Mouse (Mus musculus): ENCODE measurements around the gene Rilp. TPM values are rescaled to one million over a fixed set of nuclear protein-coding genes. Genes with fewer than 3 reads are reported as not detected.

The Rilp gene
- total and polyA plus RNA-seq, 3 experiments = 0.19 to 0.65 TPM; not detected in 1

- H3K4me1 ChIP-seq (ENCODE audit: control insufficient read depth in 1 of 2, insufficient read depth in 2 of 2, low read length in 2 of 2) = no peaks in the 10 kb centered on the region
- no peaks in the 10 kb centered on the region for H3K36me3 ChIP-seq (ENCODE audit: control insufficient read depth in 1 of 2, insufficient read depth in 2 of 2, low read length in 2 of 2)
- H3K27ac ChIP-seq (ENCODE audit: control insufficient read depth, low read depth, low read length) = no peak overlapping the region
Observed at GRCm38 (mm10) chr11:75551321-75551720, 41.4 kb downstream of the Rilp start.

DNA sequence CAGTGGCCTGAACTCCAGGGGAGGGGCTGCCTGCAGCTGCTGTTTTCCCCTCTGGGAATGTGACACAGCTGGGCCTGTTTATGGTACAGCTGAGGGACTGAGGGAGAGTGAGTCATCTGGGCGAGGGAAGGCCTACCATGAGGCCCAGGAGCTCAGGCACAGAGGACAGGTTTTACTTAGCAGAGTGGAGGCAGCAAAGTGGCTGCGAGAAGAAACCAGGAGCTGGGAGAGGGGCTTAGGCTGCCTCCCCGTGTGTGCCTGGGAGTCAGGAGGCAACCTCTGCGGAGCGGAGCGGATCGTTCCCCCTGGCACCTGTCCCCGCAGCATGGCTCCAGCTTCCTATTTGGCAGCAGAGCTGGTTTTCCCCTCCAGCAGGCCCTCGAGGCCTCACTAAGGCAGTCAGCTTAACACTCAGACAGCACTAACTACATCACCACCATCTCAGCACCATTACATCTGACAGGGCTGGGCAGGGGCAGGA, 42.1 kb downstream of the Rilp start:
- H3K36me3 ChIP-seq (ENCODE audit: control insufficient read depth in 1 of 2, insufficient read depth in 2 of 2, low read length in 2 of 2) = no peaks in the 10 kb centered on the region
- H3K9ac ChIP-seq (ENCODE audit: control insufficient read depth, low read depth, low read length, poor library complexity, severe bottlenecking) = no peak overlapping the region
- DNase-seq (ENCODE audit: low read depth, low spot score) = no peak
- no peak overlapping the region for H3K4me3 ChIP-seq (ENCODE audit: control insufficient read depth in 1 of 2, insufficient read depth in 1 of 2, low read depth in 2 of 2, low read length in 2 of 2)
- no peaks in the 10 kb centered on the region for H3K27me3 ChIP-seq (ENCODE audit: control insufficient read depth in 1 of 2, insufficient read depth in 2 of 2, low read length in 2 of 2)
- H3K27ac ChIP-seq (ENCODE audit: control insufficient read depth, low read depth, low read length) = no peak overlapping the region
- H3K9me3 ChIP-seq (replicated peaks; ENCODE audit: insufficient read depth, low read length) = no peaks in the 10 kb centered on the region
- H3K79me2 ChIP-seq (ENCODE audit: control insufficient read depth, insufficient read depth, low read length, poor library complexity) = no peaks in the 10 kb centered on the region
- TF ChIP-seq MXI1 (IDR thresholded peaks at IDR 0.05; ENCODE audit: low read depth, low read length) (no peak), MAZ (IDR thresholded peaks at IDR 0.05; ENCODE audit: low read depth, low read length) (no peak), ZMIZ1 (IDR thresholded peaks at IDR 0.05; ENCODE audit: low read depth, low read length) (no peak), MYB (IDR thresholded peaks at IDR 0.05; ENCODE audit: low read depth, low read length) (no peak), SMC3 (IDR thresholded peaks at IDR 0.05; ENCODE audit: low read depth, low read length) (no peak), BHLHE40 (IDR thresholded peaks at IDR 0.05; ENCODE audit: borderline replicate concordance, low read depth, low read length) (no peak), POLR2AphosphoS5 (IDR thresholded peaks at IDR 0.05; ENCODE audit: borderline replicate concordance, low read depth, low read length) (no peak), EP300 (IDR thresholded peaks at IDR 0.05; ENCODE audit: low read depth in 1 of 2, low read length in 2 of 2) (no peak), NRF1 (IDR thresholded peaks at IDR 0.05; ENCODE audit: insufficient read depth, low read depth, low read length, poor library complexity, severe bottlenecking) (no peak), CHD1 (IDR thresholded peaks at IDR 0.05; ENCODE audit: low read depth, low read length) (no peak), MAFK (IDR thresholded peaks at IDR 0.05; ENCODE audit: borderline replicate concordance, low read depth, low read length) (no peak), NELFE (IDR thresholded peaks at IDR 0.05; ENCODE audit: low read depth, low read length) (no peak)
- no peaks in the 10 kb centered on the region for H3K4me1 ChIP-seq (ENCODE audit: control insufficient read depth in 1 of 2, insufficient read depth in 2 of 2, low read length in 2 of 2)

More at GRCm38 (mm10) chr11:75551321-75551720, 41.4 kb downstream of the Rilp start:
- Histone ChIP-seq H3K9me3 (replicated peaks; ENCODE audit: insufficient read depth, low read length) (no peaks in the 10 kb centered on the region), H3K79me2 (ENCODE audit: control insufficient read depth, insufficient read depth, low read length, poor library complexity) (no peaks in the 10 kb centered on the region), H3K9ac (ENCODE audit: control insufficient read depth, low read depth, low read length, poor library complexity, severe bottlenecking) (no peak overlapping the region), H3K4me3 (ENCODE audit: control insufficient read depth in 1 of 2, insufficient read depth in 1 of 2, low read depth in 2 of 2, low read length in 2 of 2) (no peak overlapping the region), H3K27me3 (ENCODE audit: control insufficient read depth in 1 of 2, insufficient read depth in 2 of 2, low read length in 2 of 2) (no peaks in the 10 kb centered on the region)
- DNase-seq (ENCODE audit: low read depth, low spot score) = no peak
- TF ChIP-seq MAZ (IDR thresholded peaks at IDR 0.05; ENCODE audit: low read depth, low read length) (no peak), ZC3H11A (IDR thresholded peaks at IDR 0.05; ENCODE audit: low read depth, low read length) (no peak), MEF2A (IDR thresholded peaks at IDR 0.05; ENCODE audit: extremely low read depth, insufficient replicate concordance, low read depth, low read length, poor library complexity, severe bottlenecking) (no peak), USF1 (IDR thresholded peaks at IDR 0.05; ENCODE audit: low read depth, low read length) (no peak), TCF12 (IDR thresholded peaks at IDR 0.05; ENCODE audit: low read depth, low read length) (no peak), JUND (IDR thresholded peaks at IDR 0.05; ENCODE audit: low read depth, low read length) (no peak), USF2 (IDR thresholded peaks at IDR 0.05; ENCODE audit: borderline replicate concordance in 1 of 2, insufficient read depth in 1 of 2, low read depth in 1 of 2, low read length in 2 of 2) (no peak), ETS1 (IDR thresholded peaks at IDR 0.05; ENCODE audit: low read depth, low read length) (no peak)

All from MEL (cell line).